Mouse (Mus musculus): ENCODE results near the gene Myt1l.

Gene Myt1l

DNA sequence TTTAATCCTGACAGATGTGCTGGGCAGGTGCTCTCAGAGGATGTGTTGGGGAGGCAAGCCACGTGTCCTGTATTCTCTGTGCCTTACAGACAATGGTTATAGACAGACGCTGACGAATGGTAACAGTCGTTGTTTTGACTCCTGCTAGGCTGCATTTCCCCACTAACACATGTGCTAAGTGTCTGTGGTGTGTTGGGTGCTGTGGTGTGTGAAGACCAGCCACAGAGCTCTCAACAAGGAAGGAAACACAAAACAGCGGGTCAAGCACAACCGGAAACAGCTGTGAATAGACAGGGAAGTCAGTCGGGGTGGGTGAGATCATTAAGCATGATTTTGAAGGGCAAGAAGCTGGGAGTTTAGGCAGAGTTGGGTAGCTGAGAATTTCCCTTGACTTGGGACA is 41.1 kb downstream of the Myt1l start:
- no peak for DNase-seq (ENCODE audit: inconsistent ontology term)

DNA sequence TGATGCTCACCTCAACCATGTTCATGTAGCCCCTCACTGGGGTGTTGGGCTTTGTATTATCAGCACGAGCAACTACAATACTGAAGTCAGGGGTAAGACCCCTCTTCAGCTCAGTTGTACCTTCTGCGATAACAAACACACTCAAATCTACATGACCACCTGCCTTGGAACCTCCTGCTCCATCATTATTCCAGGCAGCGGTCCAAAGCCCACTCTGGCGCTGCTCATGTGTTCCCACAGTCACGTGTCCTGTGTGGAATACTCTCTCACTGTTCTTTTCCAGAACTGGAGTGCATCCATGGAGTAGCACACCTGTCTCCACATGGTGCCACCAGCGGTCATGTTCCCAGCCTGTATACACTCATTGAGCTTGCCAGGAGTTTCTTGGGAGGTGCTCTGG is 42.2 kb downstream of the Myt1l start:
- DNase-seq (ENCODE audit: inconsistent ontology term), result no peak

DNA sequence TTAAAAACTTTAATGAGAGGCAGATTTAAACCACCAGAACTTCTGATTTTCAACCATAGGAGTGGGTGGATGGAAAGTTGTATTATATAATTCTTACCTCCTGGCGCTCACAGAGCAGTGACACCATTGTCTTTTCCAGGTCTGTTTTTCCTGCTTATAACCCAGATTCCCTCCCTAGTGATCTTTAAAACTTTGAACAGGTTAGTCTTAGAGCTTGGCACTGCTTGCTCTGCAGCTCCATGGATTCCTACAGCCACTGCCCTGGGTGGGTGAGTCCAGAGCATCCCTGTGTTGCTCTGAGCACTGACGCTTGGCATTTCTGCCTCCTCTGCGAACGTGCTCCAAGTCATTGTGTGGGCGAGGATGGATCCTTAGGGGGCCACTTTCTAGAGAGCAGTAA is 43.4 kb downstream of the Myt1l start:
- no peak for DNase-seq (ENCODE audit: inconsistent ontology term)

DNA sequence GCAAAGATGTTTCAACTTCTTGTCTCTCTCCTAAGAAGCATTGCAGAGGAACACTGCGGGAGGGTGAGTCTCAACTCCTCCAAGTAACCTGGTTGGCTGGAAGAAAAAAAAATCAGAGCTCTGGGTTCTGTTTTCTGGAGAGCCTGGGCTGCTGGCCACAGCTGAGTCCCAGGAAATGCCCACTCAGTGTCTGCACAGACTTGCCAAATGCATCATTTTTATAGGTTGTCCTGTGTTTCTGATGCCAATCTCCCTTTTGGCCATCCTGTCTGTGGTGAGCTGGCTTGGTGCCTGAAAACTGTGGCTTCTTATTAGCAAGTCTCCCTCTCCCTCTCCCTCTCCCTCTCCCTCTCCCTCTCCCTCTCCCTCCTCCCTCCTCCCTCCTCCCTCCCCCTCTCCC is 65.6 kb downstream of the Myt1l start:
- DNase-seq (ENCODE audit: inconsistent ontology term), result no peak

DNA sequence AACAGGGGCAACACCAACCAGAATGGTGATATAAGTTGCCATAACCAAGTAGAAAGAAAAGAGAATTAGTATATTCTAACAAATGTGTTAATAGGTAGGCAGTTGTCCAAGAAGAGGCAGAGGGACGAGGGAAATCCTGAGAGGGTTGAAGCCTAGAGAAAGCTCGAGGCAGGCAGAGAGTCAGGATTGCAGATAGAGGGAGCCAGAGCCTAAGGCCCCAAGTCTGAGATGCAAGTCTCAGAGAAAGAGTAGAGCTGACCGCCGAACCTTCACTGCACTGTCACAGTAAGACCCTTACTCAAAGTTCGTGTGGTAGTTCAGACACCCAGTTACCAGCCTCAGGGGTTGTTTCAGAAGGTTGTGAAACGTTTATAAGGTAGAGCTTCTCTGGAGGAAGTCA is 71.7 kb downstream of the Myt1l start:
- no peak for DNase-seq (ENCODE audit: inconsistent ontology term)

DNA sequence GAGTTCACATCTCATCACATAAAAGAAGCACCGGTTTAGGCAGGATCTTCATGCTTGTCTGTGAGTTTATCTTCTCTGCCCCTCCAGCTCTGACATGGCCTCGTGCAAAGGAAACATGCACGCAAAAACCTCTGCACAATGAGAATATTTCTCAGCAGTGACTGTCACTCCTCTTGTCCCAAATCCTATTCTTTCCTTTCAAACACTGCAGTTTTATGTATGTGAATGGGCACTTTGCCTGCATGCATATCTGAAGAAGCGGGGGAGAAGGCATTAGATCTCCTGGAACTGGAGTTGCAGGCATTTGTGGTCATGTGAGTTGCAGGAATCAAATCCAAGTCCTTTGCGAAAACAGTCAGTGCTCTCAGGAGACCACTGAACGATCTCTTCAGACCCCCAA is 73.0 kb downstream of the Myt1l start:
- DNase-seq (ENCODE audit: inconsistent ontology term), result no peak

DNA sequence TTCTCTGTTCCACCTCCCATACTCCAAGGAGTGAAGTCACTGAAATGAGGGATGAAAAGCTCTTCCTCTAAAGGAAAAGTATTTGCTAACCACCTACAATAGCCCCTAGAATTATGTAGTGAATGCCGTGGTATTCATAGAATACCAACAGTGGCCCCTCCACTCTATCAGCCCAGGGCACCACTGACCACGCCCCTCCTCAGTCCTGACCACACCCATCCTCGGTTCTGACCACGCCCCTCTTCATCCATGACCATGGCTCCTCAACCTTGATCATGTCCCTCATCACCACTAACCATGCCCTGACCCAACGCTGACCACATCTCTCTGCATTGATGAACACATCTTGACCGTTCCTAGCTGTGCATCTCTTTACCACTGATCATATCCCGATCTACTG is 76.5 kb downstream of the Myt1l start:
- no peak for DNase-seq (ENCODE audit: inconsistent ontology term)

DNA sequence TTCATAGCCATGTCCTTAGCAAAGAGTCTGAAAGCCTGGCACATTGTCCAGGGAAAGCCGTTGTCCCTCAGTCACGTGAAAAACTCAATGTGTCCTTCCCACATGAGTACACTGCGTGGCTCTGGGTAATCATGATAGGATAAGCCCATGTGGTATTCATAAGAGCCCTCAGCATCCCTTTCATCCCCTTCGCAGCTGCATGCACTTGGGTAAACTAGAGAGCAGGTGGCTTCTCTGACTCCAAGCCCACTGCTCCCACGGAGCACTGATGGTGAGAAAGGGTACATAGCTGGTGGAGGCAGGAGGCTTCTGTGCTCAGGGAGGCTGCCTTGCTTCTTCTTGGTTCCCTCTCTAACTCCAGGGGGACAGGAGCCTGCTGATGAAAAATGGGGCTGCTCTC is 76.9 kb downstream of the Myt1l start:
- no peak for DNase-seq (ENCODE audit: inconsistent ontology term)

DNA sequence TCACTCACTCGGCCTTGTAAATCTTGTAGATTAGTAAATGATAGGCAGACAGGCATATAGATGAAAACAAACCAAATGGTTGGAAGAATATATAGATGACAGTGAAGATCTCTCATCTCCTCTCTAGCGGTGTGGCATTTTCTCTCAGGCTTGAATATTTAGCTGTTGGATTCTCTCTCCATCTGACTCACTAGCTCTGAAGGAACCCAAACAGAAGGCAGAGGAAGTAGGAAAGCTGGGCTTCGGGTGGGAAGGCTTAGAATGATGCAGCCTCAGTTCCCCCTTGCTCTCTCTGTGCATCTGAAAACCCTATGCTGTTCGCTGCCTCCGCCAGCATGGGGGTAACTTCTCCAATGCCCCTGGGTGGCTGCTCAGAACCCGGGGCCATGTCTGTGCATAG is 78.0 kb downstream of the Myt1l start:
- no peak for DNase-seq (ENCODE audit: inconsistent ontology term)

DNA sequence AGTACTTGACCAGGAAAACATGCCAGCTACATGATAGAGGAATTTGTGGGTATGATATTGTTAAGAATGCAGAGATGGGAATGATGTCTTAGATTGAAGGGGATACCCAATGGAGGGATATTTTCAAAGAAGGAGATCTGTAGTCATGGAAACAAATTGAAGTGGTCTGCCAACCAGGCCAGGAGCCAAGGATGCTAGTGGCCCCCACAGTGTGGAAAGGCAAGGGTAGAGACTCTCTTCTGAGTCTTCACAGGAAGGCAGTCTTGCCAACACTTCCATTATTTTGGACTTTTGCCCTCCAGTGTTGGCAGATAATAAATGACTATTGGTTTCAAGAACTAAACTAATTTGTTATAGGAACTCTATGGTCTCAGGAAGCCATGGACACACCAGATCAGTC is 89.6 kb downstream of the Myt1l start:
- no peak for DNase-seq (ENCODE audit: inconsistent ontology term)

DNA sequence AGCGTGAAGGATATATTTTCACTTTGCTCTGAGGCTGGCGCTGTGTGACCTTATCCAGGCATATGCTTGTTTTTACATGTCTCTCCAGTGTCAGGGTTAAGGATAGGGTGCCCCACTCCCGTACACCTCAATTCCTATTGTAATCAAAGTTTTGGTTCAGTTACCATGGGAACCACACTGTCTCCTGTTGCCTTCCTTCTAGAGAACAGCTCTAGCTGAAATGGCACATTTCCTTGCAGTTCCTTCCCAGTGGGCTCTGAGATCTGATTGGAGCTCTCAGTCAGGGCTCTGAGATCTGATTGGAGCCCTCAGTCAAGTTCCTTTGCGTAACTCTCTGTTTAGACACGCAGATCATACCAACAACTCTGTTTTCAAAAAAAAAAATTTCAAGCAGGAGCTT is 93.3 kb downstream of the Myt1l start:
- no peak for DNase-seq (ENCODE audit: inconsistent ontology term)

DNA sequence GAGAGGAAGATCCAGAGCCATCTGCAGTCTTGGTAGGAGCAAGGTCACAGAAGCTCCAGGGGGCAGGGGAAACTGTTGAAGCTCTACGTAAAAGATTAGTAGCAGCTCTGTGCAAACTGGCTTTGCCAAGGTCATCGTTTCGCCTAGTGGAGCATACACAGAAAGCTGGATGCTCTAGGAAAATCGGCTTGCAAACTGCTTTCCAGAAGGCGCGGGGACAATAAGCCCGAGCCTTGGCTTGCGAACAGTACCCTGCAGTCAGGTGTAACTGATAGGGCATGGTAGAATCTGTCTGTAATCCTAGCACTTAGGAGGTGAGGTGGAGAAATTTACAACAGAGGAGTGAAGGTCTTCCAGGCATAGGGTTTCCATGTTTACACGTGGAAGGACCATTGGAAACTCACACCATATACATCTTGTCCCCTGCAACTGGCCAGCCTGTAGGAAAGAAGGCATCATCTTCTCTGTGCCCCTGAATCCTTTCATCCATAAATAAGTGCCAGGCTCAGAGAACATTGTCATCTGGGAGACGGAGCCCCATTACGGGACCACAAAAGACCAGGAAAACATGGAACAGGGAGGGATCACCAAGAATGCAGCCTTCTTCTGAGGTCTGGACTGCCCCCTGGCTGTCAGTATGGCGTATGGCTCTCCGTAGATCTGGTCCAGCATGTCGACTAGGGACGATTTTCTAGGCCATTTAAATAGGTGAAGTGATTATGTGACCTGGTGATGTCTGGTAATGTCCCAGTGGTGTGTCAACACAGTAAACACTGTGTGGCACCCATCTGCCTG is 100.0 kb downstream of the Myt1l start:
- DNase-seq (ENCODE audit: inconsistent ontology term), result peak; percentile 7

DNA sequence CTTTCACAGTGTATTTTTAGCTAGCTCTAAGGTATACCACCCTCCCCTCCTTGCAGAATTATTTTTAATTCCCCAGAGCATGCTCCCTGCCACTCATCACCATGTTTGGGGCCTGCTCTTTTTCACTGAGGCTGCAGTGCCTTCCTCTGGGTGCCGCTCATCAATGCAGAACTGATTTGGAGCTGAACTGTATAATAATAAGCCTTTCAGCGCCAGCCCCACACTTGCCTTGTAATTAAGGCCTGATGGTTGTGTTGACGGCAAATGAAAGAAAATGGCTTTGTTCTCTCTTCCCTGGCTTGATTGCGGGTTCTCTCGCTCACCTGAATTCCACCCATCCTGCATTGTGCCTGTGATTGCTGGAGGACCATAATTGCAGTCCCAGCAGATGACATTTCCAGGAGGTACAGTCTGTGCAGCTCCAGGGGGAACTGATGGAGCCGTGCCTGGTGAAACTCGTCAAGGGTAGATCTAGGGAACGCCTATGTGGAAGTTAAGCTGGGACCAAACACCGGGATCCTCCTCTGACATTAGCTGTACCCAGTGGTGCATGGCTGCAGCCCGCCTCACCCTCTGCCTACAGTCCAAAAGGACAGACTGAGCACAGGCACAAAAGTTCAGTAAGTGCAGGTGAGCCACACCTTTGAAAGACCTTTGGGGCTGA is 101.8 kb downstream of the Myt1l start:
- no peak for DNase-seq (ENCODE audit: inconsistent ontology term)

DNA sequence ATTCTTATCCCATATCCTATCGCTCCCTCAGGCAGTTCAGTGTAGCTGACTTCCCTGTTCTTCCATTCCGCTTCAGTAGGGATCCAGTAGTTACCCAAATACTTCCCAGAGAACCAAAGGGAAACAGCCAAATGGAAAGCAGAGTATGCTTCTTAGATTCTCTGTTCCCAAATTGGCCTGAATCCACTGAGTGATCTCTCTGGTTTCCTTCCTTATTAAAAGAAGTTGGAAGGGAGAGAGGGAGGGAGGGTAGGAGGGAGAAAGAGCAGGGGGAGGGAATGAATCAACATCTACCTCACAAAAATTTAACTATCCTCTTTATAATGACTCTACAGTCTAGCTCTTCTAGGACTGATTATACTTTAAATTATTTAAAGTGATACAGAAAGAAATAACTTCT is 106.3 kb downstream of the Myt1l start:
- no peak for DNase-seq (ENCODE audit: inconsistent ontology term)

DNA sequence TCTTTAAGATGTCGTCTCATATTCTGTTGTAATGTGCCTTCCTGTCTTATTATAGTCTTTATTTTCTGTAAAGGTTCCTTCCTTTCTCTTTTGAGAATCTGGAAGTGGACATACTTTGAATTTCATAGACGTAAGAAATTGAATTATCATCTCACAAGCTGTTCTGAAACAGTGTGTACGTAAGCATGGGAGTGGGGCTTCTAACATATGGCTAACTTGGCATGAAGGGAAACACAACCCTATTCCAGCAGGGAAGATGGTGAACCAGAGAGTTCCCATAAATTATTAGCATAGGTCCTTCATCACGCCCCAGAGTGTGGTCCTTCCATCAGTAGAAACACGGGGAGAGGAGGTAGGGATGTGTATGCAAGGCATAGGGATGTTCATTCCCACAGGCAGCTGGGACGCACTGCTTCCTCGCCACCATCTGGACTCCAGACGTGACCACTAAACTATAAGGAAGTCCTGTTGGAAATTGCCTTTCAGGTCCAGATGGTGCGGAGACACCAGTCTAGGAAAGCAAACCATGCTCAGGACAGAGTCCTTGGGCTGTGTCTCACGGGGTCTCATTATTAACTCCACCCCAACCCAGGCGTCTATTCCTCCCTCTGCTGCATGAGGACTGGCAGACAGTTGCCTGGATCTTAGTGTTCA is 111.5 kb downstream of the Myt1l start:
- no peak for DNase-seq (ENCODE audit: inconsistent ontology term)

DNA sequence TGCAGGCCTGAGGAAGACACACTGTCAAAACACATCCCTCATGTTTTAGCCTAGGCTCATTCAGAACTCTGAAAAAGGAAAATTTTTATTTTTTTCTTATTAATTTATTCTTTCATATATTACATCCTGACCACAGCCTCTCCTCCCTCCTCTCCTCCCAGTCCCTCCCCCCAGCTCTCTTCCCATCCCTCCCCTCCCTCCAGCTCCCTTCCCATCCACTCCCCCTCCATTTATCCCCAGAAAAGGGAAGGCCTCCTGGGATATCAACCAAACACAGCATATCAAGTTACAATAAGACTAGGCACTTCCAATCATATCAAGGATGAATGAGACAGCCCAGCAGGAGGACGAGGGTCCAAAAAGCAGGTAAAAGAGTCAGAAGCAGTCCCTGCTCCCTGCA is 112.0 kb downstream of the Myt1l start:
- no peak for DNase-seq (ENCODE audit: inconsistent ontology term)

DNA sequence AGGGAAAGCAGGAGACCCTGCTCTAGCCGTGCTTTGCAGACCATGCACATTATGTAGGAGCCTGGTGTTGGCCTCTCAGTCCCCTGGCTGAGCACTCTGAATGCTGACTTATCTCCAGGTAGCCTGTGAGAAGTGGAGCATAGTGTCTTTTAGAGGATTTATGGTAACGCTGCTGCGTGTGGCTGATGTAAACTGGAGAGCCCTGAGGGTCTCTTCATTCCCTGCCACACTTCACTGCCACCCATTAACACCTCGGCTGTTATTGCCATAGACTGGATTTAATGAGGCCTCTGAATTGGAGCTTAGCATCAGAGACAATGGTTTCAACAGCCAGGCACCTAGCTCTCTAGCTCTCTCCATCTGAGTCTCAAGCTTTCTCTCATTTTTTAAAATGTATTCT is 114.7 kb downstream of the Myt1l start:
- DNase-seq (ENCODE audit: inconsistent ontology term), result no peak

DNA sequence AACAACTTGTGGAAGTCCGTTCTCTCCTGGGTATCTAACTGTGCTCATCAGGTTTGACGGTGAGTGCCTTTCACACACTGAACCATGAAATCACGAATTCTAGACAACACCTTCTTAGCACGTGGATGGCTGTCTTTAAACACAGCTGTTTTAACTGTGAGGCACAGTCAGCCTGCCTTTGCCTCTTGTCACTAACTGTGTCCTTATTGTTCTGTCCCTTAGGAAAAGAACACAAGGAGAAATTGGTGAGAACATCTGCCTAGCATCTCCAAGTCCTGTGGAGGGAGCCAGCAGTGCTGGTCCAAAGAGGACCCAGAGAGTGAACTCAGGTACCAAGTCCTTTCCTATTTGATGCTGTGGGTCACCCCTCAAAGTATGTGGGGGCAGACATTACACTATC is 115.9 kb downstream of the Myt1l start:
- no peak for DNase-seq (ENCODE audit: inconsistent ontology term)

DNA sequence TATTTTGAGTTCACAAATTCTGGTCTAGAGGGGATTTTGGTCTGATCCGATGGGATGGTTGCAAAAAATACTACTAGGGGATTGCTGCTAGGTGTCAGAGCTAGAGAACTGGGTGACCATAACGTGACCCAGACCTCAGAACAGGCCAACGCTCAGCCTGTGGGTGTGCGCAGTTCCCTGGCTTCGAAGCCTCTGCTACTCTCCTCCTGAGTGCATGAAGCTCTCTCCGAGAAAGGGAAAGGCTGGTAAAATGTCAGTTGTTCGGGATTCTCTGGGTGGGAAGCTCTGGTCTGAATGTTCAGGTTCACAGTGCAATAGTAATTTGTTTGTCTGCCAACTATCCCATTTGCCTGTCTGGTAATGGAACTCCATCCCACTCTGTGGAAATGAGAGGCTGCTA is 116.5 kb downstream of the Myt1l start:
- no peak for DNase-seq (ENCODE audit: inconsistent ontology term)

DNA sequence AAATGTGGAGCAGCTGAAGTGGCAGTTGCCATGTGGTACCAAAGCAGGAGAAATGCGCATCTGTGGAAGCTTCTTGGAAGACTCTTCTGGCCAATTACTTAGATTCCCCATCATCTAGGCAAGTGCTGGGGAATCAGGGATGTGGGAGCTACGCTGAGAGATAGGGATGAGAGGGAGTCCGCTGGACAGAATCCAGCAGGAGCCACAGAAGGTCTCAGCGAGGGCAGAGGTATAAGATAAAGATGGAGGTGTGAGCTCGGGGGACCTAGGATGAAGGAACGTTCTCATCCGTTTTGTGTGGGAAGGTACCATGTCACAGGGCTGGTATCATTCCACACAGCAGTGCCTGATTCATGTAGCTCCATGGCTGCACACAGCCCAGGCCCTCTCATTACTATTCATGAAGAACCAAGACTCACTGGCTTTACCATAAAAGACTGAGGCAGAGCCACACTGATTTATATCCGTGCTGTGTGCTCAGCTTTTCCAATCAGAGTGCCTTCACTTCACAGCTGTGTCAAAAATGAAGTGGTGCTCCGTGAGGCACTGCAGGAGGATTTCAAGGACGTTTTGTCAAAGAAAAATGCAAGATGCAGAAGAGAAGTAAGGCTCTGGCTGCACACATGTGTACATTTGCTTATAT is 121.4 kb downstream of the Myt1l start:
- DNase-seq (ENCODE audit: inconsistent ontology term), result no peak

DNA sequence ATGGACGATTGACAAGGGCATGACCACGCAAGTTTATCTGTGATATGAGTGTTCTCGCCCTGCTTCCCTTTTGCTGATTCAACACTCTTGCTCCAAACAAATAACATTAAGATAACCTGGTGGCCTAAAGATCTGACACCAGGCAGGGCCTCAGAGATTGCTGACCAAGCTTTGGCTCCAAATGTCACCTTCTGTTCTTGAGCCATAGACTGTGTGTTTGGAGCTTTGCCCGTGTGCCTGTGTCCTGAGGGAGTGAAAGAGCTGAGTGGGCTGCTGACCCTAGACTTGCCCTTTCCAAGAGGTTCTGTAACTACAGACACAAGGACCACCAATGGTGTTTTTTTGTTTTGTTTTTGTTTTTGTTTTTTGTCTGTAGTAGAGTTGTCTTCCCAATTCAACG is 124.3 kb downstream of the Myt1l start:
- DNase-seq (ENCODE audit: inconsistent ontology term), result no peak

DNA sequence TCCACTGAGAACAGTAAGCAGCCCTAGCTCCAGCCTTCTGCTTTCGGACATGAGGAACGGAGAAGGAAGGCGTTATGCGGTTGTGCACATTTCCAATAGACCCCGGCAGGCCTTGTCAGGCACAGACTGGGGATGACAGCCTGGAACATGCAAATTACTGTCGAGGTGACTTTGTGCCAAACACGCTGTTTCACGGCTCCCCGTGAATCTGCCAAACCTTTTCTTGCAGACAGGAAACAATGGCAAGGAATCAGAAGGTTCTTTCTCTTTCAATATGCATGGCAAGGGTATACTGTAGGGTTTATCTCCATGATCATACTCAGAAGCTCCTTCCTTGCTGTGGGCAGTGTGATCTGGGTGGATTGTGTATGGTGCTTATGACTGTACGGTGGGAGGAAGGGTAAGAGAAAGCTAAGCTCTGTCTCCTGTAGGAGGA is 127.0 kb downstream of the Myt1l start:
- DNase-seq (ENCODE audit: inconsistent ontology term), result no peak

DNA sequence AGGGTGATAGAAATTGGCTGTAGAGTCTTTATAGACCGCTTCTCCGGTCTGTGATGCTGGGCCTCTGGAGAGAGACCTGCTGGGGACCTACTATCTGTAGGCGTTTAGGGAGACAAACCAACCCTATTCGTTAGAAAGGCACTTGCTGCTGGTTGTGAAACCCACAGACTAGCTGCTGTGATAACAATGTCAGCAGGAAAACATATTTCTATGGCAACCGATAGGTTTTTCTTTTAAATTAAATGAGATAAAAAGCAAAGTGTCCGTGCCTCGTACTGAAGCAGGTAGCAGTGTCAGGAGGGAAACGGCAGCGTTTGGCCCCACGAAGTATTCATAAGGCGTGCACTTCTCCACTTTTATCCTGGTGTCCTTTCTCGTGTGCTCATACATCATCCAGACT is 127.5 kb downstream of the Myt1l start:
- no peak for DNase-seq (ENCODE audit: inconsistent ontology term)

Measured in Muller cell, postnatal 12 days (primary cell).